Mouse (Mus musculus) limb, embryonic 12.5 days (tissue): ENCODE measurements at regions not wholly inside any gene's neighbourhood (a gene's known extent, or its start where the extent isn't known, plus 50 kb on each side); places are given as distances from the start of the nearest gene placed in this dataset.
A peak's percentile ranks its signal among the peaks of the same experiment; 100 is the strongest.

Experiments used
- ATAC-seq: fragments of 200-750 bp; cut with Nextera tagmentation; 2 replicates; pipeline ENCODE4 v1.8.0; 2017; ENCODE audit warnings: low read depth, moderate TSS enrichment; ENCODE audit not compliant: insufficient number of reproducible peaks, insufficient read depth, low FRiP score, low TSS enrichment
- H3K27ac ChIP-seq: fragments of 300-500 bp; sonication (generic); 2 replicates; pipeline ENCODE4 v1.5.1; 2016; ENCODE audit warnings: mild to moderate bottlenecking, moderate library complexity
- H3K27me3 ChIP-seq: fragments of 300-500 bp; sonication (generic); 2 replicates; pipeline ENCODE4 v1.6.1; 2016; ENCODE audit warnings: mild to moderate bottlenecking, moderate library complexity
- H3K36me3 ChIP-seq: fragments of 300-500 bp; sonication (generic); 2 replicates; pipeline ENCODE4 v1.6.1; 2016; ENCODE audit warnings: mild to moderate bottlenecking, moderate library complexity
- H3K4me1 ChIP-seq: fragments of 300-500 bp; sonication (generic); replicated peaks from 2 replicates; pipeline ENCODE4 v1.6.1; 2016
- H3K4me2 ChIP-seq: fragments of 300-500 bp; sonication (generic); 2 replicates; pipeline ENCODE4 v1.6.1; 2016; ENCODE audit warnings: mild to moderate bottlenecking, moderate library complexity
- H3K4me3 ChIP-seq: fragments of 300-500 bp; sonication (generic); replicated peaks from 2 replicates; pipeline ENCODE4 v1.5.1; 2016; ENCODE audit warnings: mild to moderate bottlenecking
- H3K9ac ChIP-seq: fragments of 300-500 bp; sonication (generic); replicated peaks from 2 replicates; pipeline ENCODE4 v1.6.1; 2016; ENCODE audit warnings: mild to moderate bottlenecking, moderate library complexity
- H3K9me3 ChIP-seq: fragments of 300-500 bp; sonication (generic); 2 replicates; pipeline ENCODE4 v1.6.1; 2016; ENCODE audit warnings: mild to moderate bottlenecking, moderate library complexity
- WGBS: fragments of 180-500 bp; shearing (Covaris S2); methylation state at CpG from one replicate; pipeline ENCODE4 v1.1.7; 2016; 5-methylcytosine and 5-hydroxymethylcytosine counted together

- Histone ChIP-seq H3K4me2 (no peak overlapping the region), H3K4me1 (no peaks in the 10 kb centered on the region), H3K27me3 (no peaks in the 10 kb centered on the region), H3K4me3 (no peak overlapping the region), H3K9ac (no peak overlapping the region), H3K27ac (no peak overlapping the region), H3K9me3 (no peaks in the 10 kb centered on the region), H3K36me3 (no peaks in the 10 kb centered on the region)
- ATAC-seq: no peak
- WGBS: 67% methylated on average over 4 of the region's 4 CpGs
These were observed 63.9 kb upstream of the Fibin start for GRCm38 (mm10) chr2:110426881-110427280.

- H3K9ac ChIP-seq: no peak overlapping the region
- no peaks in the 10 kb centered on the region for H3K36me3 ChIP-seq
- H3K9me3 ChIP-seq: no peaks in the 10 kb centered on the region
- H3K27ac ChIP-seq: no peak overlapping the region
- H3K4me1 ChIP-seq: no peaks in the 10 kb centered on the region
- H3K4me3 ChIP-seq: no peak overlapping the region
- ATAC-seq: no peak
- no peak overlapping the region for H3K4me2 ChIP-seq
- no peaks in the 10 kb centered on the region for H3K27me3 ChIP-seq
- 93% methylated on average over 3 of the region's 3 CpGs for WGBS
These were observed 89.7 kb upstream of the Fibin start for GRCm38 (mm10) chr2:110452694-110453093.

- ATAC-seq: no peak
- no peak overlapping the region for H3K4me2 ChIP-seq
- no peak overlapping the region for H3K9ac ChIP-seq
- 0 out of 2 replicates have a peak, but pooled peaks cover 5% of the 10 kb centered on the region for H3K9me3 ChIP-seq
- H3K27ac ChIP-seq: no peak overlapping the region
- no peaks in the 10 kb centered on the region for H3K36me3 ChIP-seq
- WGBS: 70% methylated on average over 3 of the region's 3 CpGs
- no peak overlapping the region for H3K4me3 ChIP-seq
- 0 out of 2 replicates have a peak, but pooled peaks cover 5% of the 10 kb centered on the region for H3K4me1 ChIP-seq
- no peaks in the 10 kb centered on the region for H3K27me3 ChIP-seq
These were observed 109.5 kb upstream of the Fibin start for GRCm38 (mm10) chr2:110472307-110472995.

- 0 out of 2 replicates have a peak, but pooled peaks cover 5% of the 10 kb centered on the region for H3K4me1 ChIP-seq
- no peaks in the 10 kb centered on the region for H3K9me3 ChIP-seq
- 34% methylated on average over 5 of the region's 5 CpGs for WGBS
- H3K27me3 ChIP-seq: no peaks in the 10 kb centered on the region
- ATAC-seq: no peak
- no peak overlapping the region for H3K4me2 ChIP-seq
- no peak overlapping the region for H3K4me3 ChIP-seq
- no peak overlapping the region for H3K9ac ChIP-seq
- H3K36me3 ChIP-seq: no peaks in the 10 kb centered on the region
- no peak overlapping the region for H3K27ac ChIP-seq
These were observed 113.6 kb upstream of the Fibin start for GRCm38 (mm10) chr2:110476591-110476990.

- Histone ChIP-seq H3K27ac (no peak overlapping the region), H3K27me3 (no peaks in the 10 kb centered on the region), H3K4me2 (no peak overlapping the region), H3K36me3 (no peaks in the 10 kb centered on the region), H3K4me1 (peaks cover 10% of the 10 kb centered on the region), H3K9me3 (no peaks in the 10 kb centered on the region), H3K9ac (no peak overlapping the region), H3K4me3 (no peak overlapping the region)
- 91% methylated on average over 2 of the region's 2 CpGs for WGBS
- ATAC-seq: no peak
These were observed 115.8 kb upstream of the Slc5a12 start for GRCm38 (mm10) chr2:110481327-110481726.

GRCm38 (mm10) chr2:110486201-110486600, 110.9 kb upstream of the Slc5a12 start:
- Histone ChIP-seq H3K36me3 (no peaks in the 10 kb centered on the region), H3K4me2 (peak overlapping the region; percentile 29), H3K27ac (peak overlapping the region; percentile 92), H3K4me3 (no peak overlapping the region), H3K4me1 (peaks cover 23% of the 10 kb centered on the region), H3K9ac (no peak overlapping the region), H3K27me3 (no peaks in the 10 kb centered on the region), H3K9me3 (no peaks in the 10 kb centered on the region)
- WGBS: 15% methylated on average over 5 of the region's 5 CpGs
- ATAC-seq: 0 out of 2 replicates have a peak, but pooled peaks have one; percentile 18

GRCm38 (mm10) chr2:110486724-110487123, 110.4 kb upstream of the Slc5a12 start:
- peaks cover 23% of the 10 kb centered on the region for H3K4me1 ChIP-seq
- WGBS: 10% methylated on average over 4 of the region's 4 CpGs
- H3K27me3 ChIP-seq: no peaks in the 10 kb centered on the region
- no peaks in the 10 kb centered on the region for H3K9me3 ChIP-seq
- peak; percentile 91 for ATAC-seq
- H3K27ac ChIP-seq: peak overlapping the region; percentile 92
- no peak overlapping the region for H3K9ac ChIP-seq
- no peaks in the 10 kb centered on the region for H3K36me3 ChIP-seq
- H3K4me2 ChIP-seq: peak overlapping the region; percentile 29; the same call in 1 of the 2 replicates
- H3K4me3 ChIP-seq: no peak overlapping the region

- no peak for ATAC-seq
These were observed 109.1 kb upstream of the Slc5a12 start for GRCm38 (mm10) chr2:110487950-110488349.

GRCm38 (mm10) chr2:110501786-110502185, 95.3 kb upstream of the Slc5a12 start:
- no peaks in the 10 kb centered on the region for H3K36me3 ChIP-seq
- H3K27ac ChIP-seq: no peak overlapping the region
- H3K4me3 ChIP-seq: no peak overlapping the region
- H3K9me3 ChIP-seq: no peaks in the 10 kb centered on the region
- 76% methylated on average over 2 of the region's 2 CpGs for WGBS
- ATAC-seq: no peak
- 0 out of 2 replicates have a peak, but pooled peaks cover 3% of the 10 kb centered on the region for H3K4me1 ChIP-seq
- H3K9ac ChIP-seq: no peak overlapping the region
- H3K27me3 ChIP-seq: no peaks in the 10 kb centered on the region
- no peak overlapping the region for H3K4me2 ChIP-seq

More at GRCm38 (mm10) chr2:110487950-110488349, 109.1 kb upstream of the Slc5a12 start:
- Histone ChIP-seq H3K9ac (no peak overlapping the region), H3K4me2 (no peak overlapping the region), H3K36me3 (no peaks in the 10 kb centered on the region), H3K4me3 (no peak overlapping the region), H3K4me1 (peaks cover 23% of the 10 kb centered on the region), H3K27ac (no peak overlapping the region), H3K9me3 (no peaks in the 10 kb centered on the region), H3K27me3 (no peaks in the 10 kb centered on the region)
- 67% methylated on average over 7 of the region's 7 CpGs for WGBS

- Histone ChIP-seq H3K9ac (no peak overlapping the region), H3K36me3 (no peaks in the 10 kb centered on the region), H3K9me3 (no peaks in the 10 kb centered on the region), H3K4me1 (0 out of 2 replicates have a peak, but pooled peaks cover 3% of the 10 kb centered on the region), H3K27me3 (no peaks in the 10 kb centered on the region), H3K27ac (no peak overlapping the region), H3K4me2 (no peak overlapping the region), H3K4me3 (no peak overlapping the region)
- WGBS: 68% methylated on average over 3 of the region's 3 CpGs
- ATAC-seq: no peak
These were observed 88.8 kb upstream of the Slc5a12 start for GRCm38 (mm10) chr2:110508162-110508748.

GRCm38 (mm10) chr2:110523173-110523803, 73.8 kb upstream of the Slc5a12 start:
- ATAC-seq: no peak; the same call in 1 of the 2 replicates
- no peak overlapping the region for H3K27ac ChIP-seq

More at GRCm38 (mm10) chr2:110523173-110523803, 73.8 kb upstream of the Slc5a12 start:
- no peaks in the 10 kb centered on the region for H3K36me3 ChIP-seq
- WGBS: 25% methylated on average over 7 of the region's 7 CpGs
- H3K27me3 ChIP-seq: no peaks in the 10 kb centered on the region
- H3K4me2 ChIP-seq: no peak overlapping the region
- no peak overlapping the region for H3K9ac ChIP-seq
- H3K4me3 ChIP-seq: no peak overlapping the region
- no peaks in the 10 kb centered on the region for H3K4me1 ChIP-seq
- H3K9me3 ChIP-seq: no peaks in the 10 kb centered on the region
